Mouse (Mus musculus): ENCODE data around the gene Msl3. TPM values are rescaled to one million over a fixed set of nuclear protein-coding genes. Genes with fewer than 3 reads are reported as not detected.

The Msl3 gene
- polyA plus RNA-seq (2015; fragmentation: Nextera tagmentation; extraction: Ambion mirVana) = 18.3 and 19.7 TPM in 2 replicates

DNA sequence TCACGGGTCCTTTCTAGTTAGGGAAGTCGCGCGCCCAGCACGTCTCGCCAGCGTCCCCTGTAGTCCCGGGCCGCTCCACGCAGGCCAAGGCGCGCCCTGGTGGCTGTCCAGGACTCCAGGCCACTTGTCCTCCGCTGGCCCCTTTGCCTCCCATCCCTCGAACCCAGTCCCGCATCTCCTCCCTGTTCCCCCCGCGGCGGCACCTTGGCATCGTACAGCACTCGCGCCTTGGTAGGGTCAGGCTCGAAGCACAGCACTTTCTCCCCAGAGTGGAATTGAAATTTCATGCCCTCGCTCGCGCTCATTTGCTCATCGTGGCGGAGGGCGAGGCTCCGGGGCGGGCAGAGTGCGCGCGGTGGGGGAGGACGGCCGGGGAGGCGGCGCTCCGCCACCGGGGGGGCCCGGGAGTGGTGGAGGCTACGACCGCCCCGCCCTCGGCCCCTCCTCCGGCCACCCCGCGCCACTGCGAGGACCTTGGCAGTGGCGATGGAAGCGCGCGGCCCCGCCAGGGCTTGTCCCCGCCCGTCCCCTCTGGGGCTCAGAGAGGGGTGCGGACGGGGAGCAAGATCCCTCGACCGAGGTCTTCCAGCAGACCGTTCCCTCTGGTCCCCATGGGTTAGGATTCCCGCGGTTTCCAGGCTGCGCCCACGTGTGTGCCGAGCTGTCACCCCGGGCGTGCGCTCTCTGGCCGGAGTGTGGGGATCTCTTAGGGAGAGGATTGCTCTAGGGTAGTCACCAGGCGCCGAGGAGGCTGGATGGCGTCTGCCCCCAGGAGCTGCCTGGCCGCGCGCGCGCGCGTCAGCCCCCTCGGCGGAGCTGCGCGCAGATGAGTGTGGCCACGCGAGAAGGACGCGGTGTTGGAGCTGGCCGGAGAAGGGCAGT is at the start of gene Msl3:
Gene Msl3 (minus strand): TSS at position 374 of the 882 bp plus-strand sequence.
- Histone ChIP-seq H3K36me3 (ENCODE audit: control insufficient read depth, insufficient read depth) (0 out of 2 replicates have a peak, but pooled peaks cover 4% of the 10 kb centered on the region), H3K27me3 (replicated peaks; ENCODE audit: control insufficient read depth, insufficient read depth, low read length) (no peaks in the 10 kb centered on the region), H3K27ac (ENCODE audit: low read depth, low read length) (peak within 1 kb of the TSS; percentile 89), H3K4me1 (replicated peaks; ENCODE audit: control insufficient read depth, insufficient read depth, low read length) (no peaks in the 10 kb centered on the region), H3K4me2 (replicated peaks; ENCODE audit: low read depth) (peak within 1 kb of the TSS; percentile 72), H3K4me3 (ENCODE audit: low read depth, low read length) (peak within 1 kb of the TSS; percentile 51), H3K9ac (ENCODE audit: low read depth, low read length) (peak within 1 kb of the TSS; percentile 53), H3K9me3 (ENCODE audit: control insufficient read depth) (no peaks in the 10 kb centered on the region)
- peak; percentile 93 for ATAC-seq
- peak; percentile 76 for TF ChIP-seq CTCF (IDR thresholded peaks at IDR 0.05; ENCODE audit: low read depth)
- WGBS = 25% methylated on average over 76 of the region's 88 CpGs

DNA sequence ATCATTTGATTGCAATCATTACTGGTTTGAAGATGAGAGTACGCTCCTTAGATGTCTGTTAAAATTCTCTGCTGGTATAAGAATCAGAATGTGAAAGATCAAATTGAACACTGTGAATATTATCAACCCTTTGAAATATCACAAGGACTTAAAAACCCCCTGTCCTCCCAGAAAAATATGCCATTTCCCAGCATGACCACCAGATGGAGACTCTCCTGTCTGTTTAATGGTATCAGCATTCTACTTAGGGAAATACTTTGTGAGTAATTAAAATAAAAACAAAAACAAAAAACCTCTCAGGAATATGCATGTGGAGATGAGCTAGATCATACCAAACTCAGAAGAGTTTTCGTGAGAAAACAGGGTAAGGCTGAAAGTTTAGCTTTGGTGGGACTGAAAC is 44.3 kb upstream of the Msl3 start:
- H3K9me3 ChIP-seq (ENCODE audit: control insufficient read depth) = no peaks in the 10 kb centered on the region
- no peaks in the 10 kb centered on the region for H3K36me3 ChIP-seq (ENCODE audit: control insufficient read depth, insufficient read depth)
- no peak for ATAC-seq
- no peaks in the 10 kb centered on the region for H3K4me1 ChIP-seq (replicated peaks; ENCODE audit: control insufficient read depth, insufficient read depth, low read length)
- TF ChIP-seq CTCF (IDR thresholded peaks at IDR 0.05; ENCODE audit: low read depth) = peak; percentile 61
- H3K4me3 ChIP-seq (ENCODE audit: low read depth, low read length) = no peak overlapping the region
- H3K27me3 ChIP-seq (replicated peaks; ENCODE audit: control insufficient read depth, insufficient read depth, low read length) = no peaks in the 10 kb centered on the region
- no peak overlapping the region for H3K9ac ChIP-seq (ENCODE audit: low read depth, low read length)
- 54% methylated on average over 2 of the region's 2 CpGs for WGBS
- H3K27ac ChIP-seq (ENCODE audit: low read depth, low read length) = no peak overlapping the region
- H3K4me2 ChIP-seq (replicated peaks; ENCODE audit: low read depth) = no peak overlapping the region

DNA sequence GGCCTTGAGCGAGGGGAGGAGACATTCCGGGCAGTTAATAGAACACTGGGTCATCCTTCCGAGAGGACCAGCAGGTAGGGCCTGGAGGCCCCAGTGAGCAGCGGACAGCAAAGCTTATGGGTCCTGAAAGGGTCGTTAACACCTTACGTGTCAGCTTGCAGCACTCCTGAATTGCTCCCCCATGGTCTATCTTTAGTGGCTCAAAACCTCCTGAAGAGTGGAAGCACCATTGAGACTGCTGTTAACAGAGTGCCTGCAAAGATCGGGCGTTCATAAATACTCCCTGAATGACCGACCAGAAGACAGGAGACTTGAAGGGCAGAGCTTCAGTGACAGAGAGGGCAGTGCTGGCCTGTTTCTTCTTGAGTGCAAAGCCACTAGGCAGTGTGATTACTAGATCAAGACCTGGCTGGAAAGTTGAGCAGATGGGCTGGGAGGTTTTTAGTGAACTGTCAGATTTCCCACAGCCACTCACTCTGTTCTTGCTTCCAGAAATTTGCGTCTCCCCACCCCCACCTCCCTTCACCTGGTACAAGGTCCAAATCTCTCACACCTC is 787 bp upstream of the Msl3 start:
- peak overlapping the region; percentile 89; the same call in 1 of the 2 replicates for H3K27ac ChIP-seq (ENCODE audit: low read depth, low read length)
- peak overlapping the region; percentile 51 for H3K4me3 ChIP-seq (ENCODE audit: low read depth, low read length)
- no peaks in the 10 kb centered on the region for H3K27me3 ChIP-seq (replicated peaks; ENCODE audit: control insufficient read depth, insufficient read depth, low read length)
- H3K4me1 ChIP-seq (replicated peaks; ENCODE audit: control insufficient read depth, insufficient read depth, low read length) = no peaks in the 10 kb centered on the region
- no peak for TF ChIP-seq CTCF (IDR thresholded peaks at IDR 0.05; ENCODE audit: low read depth)
- WGBS = 33% methylated on average over 10 of the region's 10 CpGs
- H3K9me3 ChIP-seq (ENCODE audit: control insufficient read depth) = no peaks in the 10 kb centered on the region
- H3K36me3 ChIP-seq (ENCODE audit: control insufficient read depth, insufficient read depth) = 0 out of 2 replicates have a peak, but pooled peaks cover 2% of the 10 kb centered on the region
- peak overlapping the region; percentile 72 for H3K4me2 ChIP-seq (replicated peaks; ENCODE audit: low read depth)
- peak overlapping the region; percentile 42; the same call in 1 of the 2 replicates for H3K9ac ChIP-seq (ENCODE audit: low read depth, low read length)
- no peak for ATAC-seq

DNA sequence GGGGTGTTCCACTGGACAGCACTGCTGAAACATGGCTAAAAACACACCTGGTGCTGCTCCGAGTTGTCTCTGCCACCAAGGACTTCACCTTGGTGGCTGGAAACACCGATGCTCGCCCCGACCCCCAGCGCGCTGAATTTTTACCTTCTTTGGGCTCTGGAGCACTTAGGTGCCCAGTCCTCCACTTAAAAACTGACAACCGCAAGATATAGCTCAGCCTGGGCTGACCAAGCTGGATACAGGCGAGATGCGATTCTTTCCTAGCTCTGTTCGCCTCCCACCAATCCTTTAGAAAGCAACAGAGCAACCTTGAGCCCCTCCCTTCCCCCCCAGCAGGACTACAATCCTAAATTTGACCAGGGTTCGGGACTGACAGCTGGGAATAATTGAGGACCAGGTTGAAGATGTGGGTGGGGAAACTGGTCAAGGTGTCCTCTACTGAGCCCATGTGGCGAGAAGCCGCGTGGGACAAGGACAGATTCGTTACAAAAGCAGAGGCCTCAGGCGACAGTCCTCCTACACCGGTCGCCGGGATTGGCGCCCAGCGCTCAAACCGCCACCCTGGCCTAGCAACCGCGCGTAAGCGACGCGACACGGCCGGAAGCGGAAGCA is 679 bp downstream of the Msl3 start:
- H3K9me3 ChIP-seq (ENCODE audit: control insufficient read depth) = no peaks in the 10 kb centered on the region
- peak overlapping the region; percentile 89 for H3K27ac ChIP-seq (ENCODE audit: low read depth, low read length)
- H3K27me3 ChIP-seq (replicated peaks; ENCODE audit: control insufficient read depth, insufficient read depth, low read length) = no peaks in the 10 kb centered on the region
- H3K4me3 ChIP-seq (ENCODE audit: low read depth, low read length) = peak overlapping the region; percentile 51
- H3K9ac ChIP-seq (ENCODE audit: low read depth, low read length) = peak overlapping the region; percentile 53; the same call in 1 of the 2 replicates
- no peak for TF ChIP-seq CTCF (IDR thresholded peaks at IDR 0.05; ENCODE audit: low read depth)
- ATAC-seq = no peak
- 17% methylated on average over 31 of the region's 31 CpGs for WGBS
- 0 out of 2 replicates have a peak, but pooled peaks cover 8% of the 10 kb centered on the region for H3K36me3 ChIP-seq (ENCODE audit: control insufficient read depth, insufficient read depth)
- peak overlapping the region; percentile 72 for H3K4me2 ChIP-seq (replicated peaks; ENCODE audit: low read depth)
- no peaks in the 10 kb centered on the region for H3K4me1 ChIP-seq (replicated peaks; ENCODE audit: control insufficient read depth, insufficient read depth, low read length)

DNA sequence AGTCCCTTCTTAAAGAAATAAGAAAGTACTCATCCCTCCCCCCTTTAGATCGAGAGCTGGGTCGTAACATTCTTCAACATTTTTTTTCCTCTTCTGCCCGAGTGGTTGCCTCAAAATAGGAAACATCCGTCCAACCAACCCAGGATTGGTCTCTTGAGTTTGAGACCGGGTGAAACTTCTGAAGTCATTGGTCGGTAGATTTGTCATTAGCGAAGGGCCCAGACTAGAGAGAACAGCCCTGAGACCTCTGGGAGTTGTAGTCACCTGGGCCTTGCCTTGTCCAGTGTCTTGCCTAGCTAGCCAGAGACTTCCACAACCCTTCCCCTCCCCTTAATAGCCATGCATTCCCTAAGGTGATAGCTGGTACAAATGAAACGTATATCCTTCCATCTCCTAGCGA is 1.3 kb downstream of the Msl3 start:
- H3K27me3 ChIP-seq (replicated peaks; ENCODE audit: control insufficient read depth, insufficient read depth, low read length) = no peaks in the 10 kb centered on the region
- no peaks in the 10 kb centered on the region for H3K4me1 ChIP-seq (replicated peaks; ENCODE audit: control insufficient read depth, insufficient read depth, low read length)
- TF ChIP-seq CTCF (IDR thresholded peaks at IDR 0.05; ENCODE audit: low read depth) = no peak
- H3K9ac ChIP-seq (ENCODE audit: low read depth, low read length) = peak overlapping the region; percentile 34; the same call in 1 of the 2 replicates
- peak overlapping the region; percentile 72 for H3K4me2 ChIP-seq (replicated peaks; ENCODE audit: low read depth)
- no peaks in the 10 kb centered on the region for H3K9me3 ChIP-seq (ENCODE audit: control insufficient read depth)
- H3K4me3 ChIP-seq (ENCODE audit: low read depth, low read length) = peak overlapping the region; percentile 51
- WGBS = 19% methylated on average over 9 of the region's 9 CpGs
- ATAC-seq = peak; percentile 64
- H3K27ac ChIP-seq (ENCODE audit: low read depth, low read length) = peak overlapping the region; percentile 89; the same call in 1 of the 2 replicates
- H3K36me3 ChIP-seq (ENCODE audit: control insufficient read depth, insufficient read depth) = 0 out of 2 replicates have a peak, but pooled peaks cover 14% of the 10 kb centered on the region

Data from intestine, postnatal 0 days (tissue).